Mouse (Mus musculus) lung, adult 2 months (tissue): ENCODE data around the gene Tmem220.

ENCODE experiments used
- CTCF ChIP-seq: fragments of 200-500 bp; IDR thresholded peaks from 2 replicates; pipeline ENCODE4 v1.5.1; 2011; ENCODE audit warnings: mild to moderate bottlenecking, low read length, control low read depth; ENCODE audit not compliant: insufficient read depth
- POLR2A ChIP-seq: fragments of 200-500 bp; IDR thresholded peaks from 2 replicates; pipeline ENCODE4 v1.6.1; 2011; ENCODE audit warnings: low read depth, mild to moderate bottlenecking, control low read depth, low read length, borderline replicate concordance; ENCODE audit errors: extremely low read depth

GRCm38 (mm10) chr11:67079740-67080139 lies 54.8 kb downstream of the Tmem220 start:
- no peak for TF ChIP-seq POLR2A
- TF ChIP-seq CTCF, result no peak
